In genomic region chr13:93211741-93212140, GRCm38 (mm10) we compare ENCODE assay signal across 22 mouse cellular contexts. TPM values are rescaled to one million over a fixed set of nuclear protein-coding genes. Genes with fewer than 3 reads are reported as not detected.
DNase-seq lines count a peak whose midpoint lies in the region; ATAC-seq and TF ChIP-seq lines count a peak whose summit lies in the region.
"Had no signal": no experiment of that assay in that cellular context is flagged by ENCODE, and none has a peak within 500 bp of the region (broad histone marks: within the 10 kb centered on the region; RNA-seq: fewer than 3 reads in every experiment).

No protein-coding gene starts in this region.

- 56% methylated on average over 1 of the region's 1 CpGs for WGBS in forebrain, postnatal 0 days
- 77% methylated on average over 1 of the region's 1 CpGs for WGBS in forebrain, embryonic 10.5 days

- H3K27ac ChIP-seq in forebrain, postnatal 0 days (ENCODE audit: low read depth, low read length), result no peak overlapping the region
- no peak overlapping the region for H3K27ac ChIP-seq in forebrain, embryonic 10.5 days
- H3K27ac ChIP-seq: hindbrain, embryonic 15.5 days; limb, embryonic 13.5 days; liver, embryonic 12.5 days; midbrain, embryonic 12.5 days had no signal

- no peak overlapping the region for H3K9ac ChIP-seq in forebrain, postnatal 0 days
- H3K9ac ChIP-seq: hindbrain, embryonic 15.5 days; limb, embryonic 13.5 days; liver, embryonic 12.5 days; midbrain, embryonic 12.5 days had no signal

- no peak overlapping the region for H3K4me3 ChIP-seq in forebrain, postnatal 0 days (ENCODE audit: low read depth, low read length)
- no peak overlapping the region for H3K4me3 ChIP-seq in forebrain, embryonic 10.5 days
- H3K4me3 ChIP-seq: hindbrain, embryonic 15.5 days; limb, embryonic 13.5 days; liver, embryonic 12.5 days; midbrain, embryonic 12.5 days had no signal

- DNase-seq in forebrain, postnatal 0 days, result peak; percentile 6
- DNase-seq in forebrain, embryonic 10.5 days (ENCODE audit: extremely low spot score, low spot score), result no peak
- peak; percentile 15 to 39 for DNase-seq in layer of hippocampus, adult 8-10 months (ENCODE audit: low spot score in 2 of 2)
- no peak for DNase-seq in layer of hippocampus, postnatal 10 days (ENCODE audit: low spot score in 2 of 2)
- peak; percentile 35 for DNase-seq in MN1 (ENCODE audit: low spot score)
- peak; percentile 32 to 54 for DNase-seq in right cerebral cortex, postnatal 10 days (ENCODE audit: low spot score in 2 of 2)
- DNase-seq in cerebellum, postnatal 14 days, result no peak
- DNase-seq in lung, postnatal 25 days (ENCODE audit: low spot score), result no peak
- DNase-seq: adrenal gland, postnatal 14 days; cerebellum, adult 8-10 months; heart, postnatal 4 days; kidney, adult 2 months; kidney, postnatal 10 days; lung, adult 18-20 months; lung, postnatal 10 days; thymus, adult 2 months; thymus, postnatal 4 days had no signal

- no peaks in the 10 kb centered on the region for H3K4me1 ChIP-seq in forebrain, postnatal 0 days (ENCODE audit: insufficient read depth)
- no peaks in the 10 kb centered on the region for H3K4me1 ChIP-seq in forebrain, embryonic 10.5 days
- H3K4me1 ChIP-seq: hindbrain, embryonic 15.5 days; limb, embryonic 13.5 days; liver, embryonic 12.5 days; midbrain, embryonic 12.5 days had no signal

- ATAC-seq in forebrain, postnatal 0 days, result no peak
- ATAC-seq: forebrain, embryonic 16.5 days; liver, embryonic 12.5 days had no signal

- H3K4me2 ChIP-seq in forebrain, postnatal 0 days (ENCODE audit: low read depth), result no peak overlapping the region
- H3K4me2 ChIP-seq: hindbrain, embryonic 15.5 days; limb, embryonic 13.5 days; liver, embryonic 12.5 days; midbrain, embryonic 12.5 days had no signal

- no peaks in the 10 kb centered on the region for H3K9me3 ChIP-seq in forebrain, postnatal 0 days (ENCODE audit: low read length)
- H3K9me3 ChIP-seq in forebrain, embryonic 10.5 days, result 0 out of 2 replicates have a peak, but pooled peaks cover 3% of the 10 kb centered on the region
- H3K9me3 ChIP-seq: hindbrain, embryonic 15.5 days; limb, embryonic 13.5 days; midbrain, embryonic 12.5 days had no signal

- H3K27me3 ChIP-seq in forebrain, postnatal 0 days (ENCODE audit: insufficient read depth, low read length), result no peaks in the 10 kb centered on the region
- no peaks in the 10 kb centered on the region for H3K27me3 ChIP-seq in forebrain, embryonic 10.5 days (ENCODE audit: poor library complexity, severe bottlenecking)
- H3K27me3 ChIP-seq: hindbrain, embryonic 15.5 days; limb, embryonic 13.5 days; liver, embryonic 12.5 days; midbrain, embryonic 12.5 days had no signal

- H3K36me3 ChIP-seq in forebrain, postnatal 0 days (ENCODE audit: insufficient read depth), result no peaks in the 10 kb centered on the region
- no peaks in the 10 kb centered on the region for H3K36me3 ChIP-seq in forebrain, embryonic 10.5 days (replicated peaks)
- H3K36me3 ChIP-seq: hindbrain, embryonic 15.5 days; limb, embryonic 13.5 days; liver, embryonic 12.5 days; midbrain, embryonic 12.5 days had no signal

- TF ChIP-seq CTCF in forebrain, postnatal 0 days (IDR thresholded peaks at IDR 0.05; ENCODE audit: low read depth), result no peak

RNA-seq across cellular contexts. Expression of gene Tent2, which starts 19.6 kb away (rescaled TPM):
- 31.4 and 51.7 TPM in 2 replicates for total RNA-seq in forebrain, postnatal 0 days (2014; rRNA removed)
- polyA plus RNA-seq in forebrain, postnatal 0 days (2015; fragmentation: Nextera tagmentation; extraction: Ambion mirVana), result 23.7 and 27.5 TPM in 2 replicates
- 58.9 and 59.7 TPM in 2 replicates for polyA plus RNA-seq in forebrain, embryonic 10.5 days (2016; fragmentation: Nextera tagmentation; extraction: Ambion mirVana)
- 10 to 100 TPM; 25.1 to 36.2 (median 27.8) TPM for total RNA-seq in layer of hippocampus, adult 8-10 months (2022)
- 10 to 100 TPM; 26.9 to 31.1 TPM for total RNA-seq in layer of hippocampus, postnatal 10 days (2021)

Comparison
In these comparisons a context has a peak if more than half of its experiments do, and no peak if none do; other contexts are left out.
1. DNase-seq: peak in forebrain, postnatal 0 days (single experiment), layer of hippocampus, adult 8-10 months (2 of 2), MN1 (single experiment) and right cerebral cortex, postnatal 10 days (2 of 2); none in forebrain, embryonic 10.5 days (single experiment), layer of hippocampus, postnatal 10 days (0 of 2), cerebellum, postnatal 14 days (0 of 2) and lung, postnatal 25 days (single experiment).